Mouse (Mus musculus): ENCODE results near the gene Csk. TPM values are rescaled to one million over a fixed set of nuclear protein-coding genes. Genes with fewer than 3 reads are reported as not detected.

Csk gene
- polyA plus RNA-seq, 1 experiment from 2014 or later, result 27.2 TPM

- H3K27me3 ChIP-seq (ENCODE audit: insufficient read depth, low read length), result no peaks in the 10 kb centered on the region
- no peak overlapping the region for H3K9ac ChIP-seq (replicated peaks; ENCODE audit: low read length)
- ATAC-seq (ENCODE audit: low FRiP score, low TSS enrichment), result peak; percentile 54; the same call in 1 of the 2 replicates
- no peak overlapping the region for H3K4me2 ChIP-seq (replicated peaks; ENCODE audit: low read depth, low read length)
- H3K27ac ChIP-seq (ENCODE audit: low read length), result no peak overlapping the region
- no peak overlapping the region for H3K4me3 ChIP-seq (ENCODE audit: low read length)
- 0 out of 2 replicates have a peak, but pooled peaks cover 3% of the 10 kb centered on the region for H3K4me1 ChIP-seq (ENCODE audit: insufficient read depth, low read length)
- 52% methylated on average over 6 of the region's 6 CpGs for WGBS
- H3K36me3 ChIP-seq (ENCODE audit: insufficient read depth, low read length), result no peaks in the 10 kb centered on the region
- H3K9me3 ChIP-seq (ENCODE audit: low read length), result 0 out of 2 replicates have a peak, but pooled peaks cover 4% of the 10 kb centered on the region
Measured at GRCm38 (mm10) chr9:57660501-57660900, 7.1 kb upstream of the Csk start.

- 25% methylated on average over 4 of the region's 4 CpGs for WGBS
- ATAC-seq (ENCODE audit: low FRiP score, low TSS enrichment), result 0 out of 2 replicates have a peak, but pooled peaks have one; percentile 63
- H3K4me1 ChIP-seq (ENCODE audit: insufficient read depth, low read length), result 0 out of 2 replicates have a peak, but pooled peaks cover 3% of the 10 kb centered on the region
Measured at GRCm38 (mm10) chr9:57659774-57660173, 6.3 kb upstream of the Csk start.

GRCm38 (mm10) chr9:57658970-57659369 lies 5.5 kb upstream of the Csk start:
- H3K27me3 ChIP-seq (ENCODE audit: insufficient read depth, low read length), result no peaks in the 10 kb centered on the region
- no peaks in the 10 kb centered on the region for H3K36me3 ChIP-seq (ENCODE audit: insufficient read depth, low read length)
- H3K4me1 ChIP-seq (ENCODE audit: insufficient read depth, low read length), result 0 out of 2 replicates have a peak, but pooled peaks cover 3% of the 10 kb centered on the region
- H3K9me3 ChIP-seq (ENCODE audit: low read length), result 0 out of 2 replicates have a peak, but pooled peaks cover 4% of the 10 kb centered on the region
- H3K27ac ChIP-seq (ENCODE audit: low read length), result no peak overlapping the region
- H3K4me3 ChIP-seq (ENCODE audit: low read length), result no peak overlapping the region
- H3K4me2 ChIP-seq (replicated peaks; ENCODE audit: low read depth, low read length), result no peak overlapping the region
- H3K9ac ChIP-seq (replicated peaks; ENCODE audit: low read length), result no peak overlapping the region
- no peak for ATAC-seq (ENCODE audit: low FRiP score, low TSS enrichment)
- 87% methylated on average over 4 of the region's 4 CpGs for WGBS

More at GRCm38 (mm10) chr9:57659774-57660173, 6.3 kb upstream of the Csk start:
- Histone ChIP-seq H3K4me3 (ENCODE audit: low read length) (no peak overlapping the region), H3K27ac (ENCODE audit: low read length) (no peak overlapping the region), H3K9me3 (ENCODE audit: low read length) (0 out of 2 replicates have a peak, but pooled peaks cover 4% of the 10 kb centered on the region), H3K36me3 (ENCODE audit: insufficient read depth, low read length) (no peaks in the 10 kb centered on the region), H3K9ac (replicated peaks; ENCODE audit: low read length) (no peak overlapping the region), H3K27me3 (ENCODE audit: insufficient read depth, low read length) (no peaks in the 10 kb centered on the region), H3K4me2 (replicated peaks; ENCODE audit: low read depth, low read length) (no peak overlapping the region)

DNA sequence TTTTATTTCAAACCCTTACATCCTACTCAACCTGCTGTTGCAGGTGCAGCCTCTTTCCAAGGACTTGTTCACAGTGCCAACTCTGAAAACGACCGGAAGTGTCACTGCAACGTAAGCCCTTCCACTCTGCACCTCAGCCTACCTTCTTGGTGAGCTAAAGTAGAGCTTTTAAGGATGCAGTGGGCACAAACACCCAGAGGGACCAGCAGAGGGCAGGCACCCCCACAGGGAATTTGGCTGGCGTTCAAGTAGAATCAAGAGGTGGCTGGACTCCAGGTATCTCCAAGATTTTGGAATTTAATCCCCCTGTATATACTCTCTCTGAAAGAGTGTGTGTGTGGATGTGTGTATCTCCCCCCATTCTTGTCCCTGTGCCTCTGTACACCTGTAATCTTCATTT lies 4.4 kb upstream of the Csk start:
- Histone ChIP-seq H3K4me2 (replicated peaks; ENCODE audit: low read depth, low read length) (no peak overlapping the region), H3K9ac (replicated peaks; ENCODE audit: low read length) (no peak overlapping the region), H3K4me3 (ENCODE audit: low read length) (no peak overlapping the region), H3K9me3 (ENCODE audit: low read length) (no peaks in the 10 kb centered on the region), H3K27ac (ENCODE audit: low read length) (no peak overlapping the region), H3K4me1 (ENCODE audit: insufficient read depth, low read length) (0 out of 2 replicates have a peak, but pooled peaks cover 3% of the 10 kb centered on the region), H3K27me3 (ENCODE audit: insufficient read depth, low read length) (no peaks in the 10 kb centered on the region), H3K36me3 (ENCODE audit: insufficient read depth, low read length) (no peaks in the 10 kb centered on the region)
- WGBS, result 57% methylated on average over 4 of the region's 4 CpGs
- no peak for ATAC-seq (ENCODE audit: low FRiP score, low TSS enrichment)

GRCm38 (mm10) chr9:57656631-57657350 lies 3.4 kb upstream of the Csk start:
- Histone ChIP-seq H3K9ac (replicated peaks; ENCODE audit: low read length) (no peak overlapping the region), H3K4me2 (replicated peaks; ENCODE audit: low read depth, low read length) (no peak overlapping the region), H3K27ac (ENCODE audit: low read length) (no peak overlapping the region), H3K4me3 (ENCODE audit: low read length) (no peak overlapping the region), H3K27me3 (ENCODE audit: insufficient read depth, low read length) (no peaks in the 10 kb centered on the region), H3K36me3 (ENCODE audit: insufficient read depth, low read length) (no peaks in the 10 kb centered on the region), H3K9me3 (ENCODE audit: low read length) (no peaks in the 10 kb centered on the region), H3K4me1 (ENCODE audit: insufficient read depth, low read length) (0 out of 2 replicates have a peak, but pooled peaks cover 3% of the 10 kb centered on the region)
- no peak for ATAC-seq (ENCODE audit: low FRiP score, low TSS enrichment)
- 77% methylated on average over 19 of the region's 19 CpGs for WGBS

DNA sequence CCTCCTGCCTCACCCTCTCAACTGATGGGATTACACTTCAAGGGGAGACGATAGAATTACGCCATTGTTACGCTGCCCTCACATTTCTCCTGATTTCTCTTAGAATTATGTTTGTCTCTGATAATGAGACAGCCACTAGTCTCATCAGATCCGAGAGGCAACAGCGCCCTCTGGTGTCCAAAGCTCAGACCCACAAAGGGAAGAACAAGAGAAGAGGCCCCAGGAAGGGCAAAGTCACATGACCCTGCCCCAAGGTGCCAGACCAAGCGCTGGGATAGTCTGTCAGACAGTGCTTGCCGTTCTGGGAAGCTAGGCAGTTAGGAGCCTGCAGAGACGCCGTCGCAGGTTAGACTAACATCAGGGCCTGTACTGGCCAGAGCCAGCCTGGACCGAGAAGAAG lies 2.3 kb upstream of the Csk start:
- Histone ChIP-seq H3K27ac (ENCODE audit: low read length) (no peak overlapping the region), H3K9me3 (ENCODE audit: low read length) (no peaks in the 10 kb centered on the region), H3K4me3 (ENCODE audit: low read length) (peak overlapping the region; percentile 11; the same call in 1 of the 2 replicates), H3K36me3 (ENCODE audit: insufficient read depth, low read length) (no peaks in the 10 kb centered on the region), H3K4me1 (ENCODE audit: insufficient read depth, low read length) (0 out of 2 replicates have a peak, but pooled peaks cover 8% of the 10 kb centered on the region), H3K4me2 (replicated peaks; ENCODE audit: low read depth, low read length) (peak overlapping the region; percentile 41), H3K27me3 (ENCODE audit: insufficient read depth, low read length) (no peaks in the 10 kb centered on the region), H3K9ac (replicated peaks; ENCODE audit: low read length) (peak overlapping the region; percentile 40; the same call in 1 of the 2 replicates)
- 2% methylated on average over 11 of the region's 11 CpGs for WGBS
- peak; percentile 80 for ATAC-seq (ENCODE audit: low FRiP score, low TSS enrichment)

DNA sequence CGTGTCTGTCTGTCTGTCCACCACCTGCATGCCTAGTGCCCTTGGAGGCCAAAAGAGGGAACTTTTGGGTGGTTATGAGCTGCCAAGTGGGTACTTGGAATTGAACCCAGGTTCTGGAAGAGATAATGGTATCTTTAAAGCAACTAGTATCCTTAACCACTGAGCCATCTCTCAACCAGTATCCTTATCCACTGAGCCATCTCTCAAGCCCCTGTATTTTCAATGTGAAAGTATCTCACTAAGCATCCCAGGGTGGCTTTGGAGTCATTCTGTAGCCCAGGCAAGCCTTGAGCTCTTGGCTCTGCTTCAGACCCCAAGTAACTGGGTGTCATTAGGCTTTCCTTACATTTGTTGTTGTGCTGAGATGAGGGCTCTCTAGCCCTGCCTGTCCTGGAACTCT lies 1.5 kb upstream of the Csk start:
- Histone ChIP-seq H3K4me1 (ENCODE audit: insufficient read depth, low read length) (0 out of 2 replicates have a peak, but pooled peaks cover 8% of the 10 kb centered on the region), H3K36me3 (ENCODE audit: insufficient read depth, low read length) (no peaks in the 10 kb centered on the region), H3K4me2 (replicated peaks; ENCODE audit: low read depth, low read length) (no peak overlapping the region), H3K27me3 (ENCODE audit: insufficient read depth, low read length) (no peaks in the 10 kb centered on the region), H3K4me3 (ENCODE audit: low read length) (no peak overlapping the region), H3K9ac (replicated peaks; ENCODE audit: low read length) (no peak overlapping the region), H3K27ac (ENCODE audit: low read length) (no peak overlapping the region), H3K9me3 (ENCODE audit: low read length) (no peaks in the 10 kb centered on the region)
- 76% methylated on average over 1 of the region's 1 CpGs for WGBS
- ATAC-seq (ENCODE audit: low FRiP score, low TSS enrichment), result no peak

- Histone ChIP-seq H3K27me3 (ENCODE audit: insufficient read depth, low read length) (no peaks in the 10 kb centered on the region), H3K27ac (ENCODE audit: low read length) (no peak overlapping the region), H3K4me2 (replicated peaks; ENCODE audit: low read depth, low read length) (no peak overlapping the region), H3K4me1 (ENCODE audit: insufficient read depth, low read length) (0 out of 2 replicates have a peak, but pooled peaks cover 8% of the 10 kb centered on the region), H3K4me3 (ENCODE audit: low read length) (no peak overlapping the region), H3K9me3 (ENCODE audit: low read length) (no peaks in the 10 kb centered on the region), H3K9ac (replicated peaks; ENCODE audit: low read length) (no peak overlapping the region), H3K36me3 (ENCODE audit: insufficient read depth, low read length) (no peaks in the 10 kb centered on the region)
- no peak for ATAC-seq (ENCODE audit: low FRiP score, low TSS enrichment)
- 69% methylated on average over 3 of the region's 3 CpGs for WGBS
Measured at GRCm38 (mm10) chr9:57652855-57653254, 576 bp downstream of the Csk start.

DNA sequence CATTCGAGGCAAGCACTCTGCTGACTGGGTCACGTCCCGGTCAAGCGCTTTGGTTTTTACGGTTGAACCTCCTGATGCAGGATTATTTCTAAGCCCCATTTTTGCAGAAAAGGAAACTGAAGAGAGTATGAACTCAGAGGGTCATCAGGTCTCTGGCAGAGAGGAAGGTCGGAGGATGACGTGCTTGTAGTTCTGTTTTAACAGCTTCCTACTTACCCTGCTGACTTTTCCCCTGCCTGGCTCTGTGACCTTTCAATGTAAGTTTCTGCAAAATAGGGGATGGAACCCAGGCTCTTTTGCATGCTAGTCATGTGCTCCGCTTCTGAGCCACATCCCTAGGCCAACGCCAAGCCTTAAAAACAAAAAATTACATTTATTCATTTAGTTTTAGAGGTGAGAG lies 1.1 kb downstream of the Csk start:
- H3K4me2 ChIP-seq (replicated peaks; ENCODE audit: low read depth, low read length), result no peak overlapping the region
- no peaks in the 10 kb centered on the region for H3K27me3 ChIP-seq (ENCODE audit: insufficient read depth, low read length)
- no peak overlapping the region for H3K4me3 ChIP-seq (ENCODE audit: low read length)
- 0 out of 2 replicates have a peak, but pooled peaks cover 8% of the 10 kb centered on the region for H3K4me1 ChIP-seq (ENCODE audit: insufficient read depth, low read length)
- H3K27ac ChIP-seq (ENCODE audit: low read length), result no peak overlapping the region
- H3K9ac ChIP-seq (replicated peaks; ENCODE audit: low read length), result no peak overlapping the region
- WGBS, result 74% methylated on average over 9 of the region's 9 CpGs
- H3K36me3 ChIP-seq (ENCODE audit: insufficient read depth, low read length), result no peaks in the 10 kb centered on the region
- no peak for ATAC-seq (ENCODE audit: low FRiP score, low TSS enrichment)
- no peaks in the 10 kb centered on the region for H3K9me3 ChIP-seq (ENCODE audit: low read length)

DNA sequence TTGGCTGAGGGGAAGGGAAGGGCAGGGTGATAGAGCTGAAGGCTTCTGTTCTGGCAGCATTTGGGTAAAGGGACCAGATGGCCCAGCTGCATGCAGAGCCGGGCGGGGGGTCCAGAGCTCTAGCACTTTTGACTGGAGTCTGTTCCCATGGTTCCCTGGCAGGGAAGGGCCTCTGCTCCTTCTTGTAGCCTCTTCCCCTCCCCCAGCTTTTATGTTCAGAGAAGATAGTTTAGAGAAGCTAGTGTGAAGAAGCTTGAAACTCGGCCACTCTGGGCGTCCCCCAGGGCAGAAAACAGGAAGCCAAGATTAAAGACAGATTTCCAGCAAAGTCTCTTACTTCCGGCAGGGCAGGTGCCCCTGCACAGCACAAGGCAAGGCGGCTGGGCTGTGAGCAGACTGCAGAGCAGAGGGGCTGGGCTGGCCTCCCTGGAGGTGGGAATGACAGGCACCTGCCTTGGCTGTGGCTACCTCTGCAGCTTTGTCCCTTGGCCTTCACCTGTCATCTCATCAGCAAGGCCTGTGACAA lies 2.6 kb downstream of the Csk start:
- Histone ChIP-seq H3K36me3 (ENCODE audit: insufficient read depth, low read length) (no peaks in the 10 kb centered on the region), H3K4me3 (ENCODE audit: low read length) (no peak overlapping the region), H3K4me2 (replicated peaks; ENCODE audit: low read depth, low read length) (no peak overlapping the region), H3K27ac (ENCODE audit: low read length) (no peak overlapping the region), H3K4me1 (ENCODE audit: insufficient read depth, low read length) (peaks cover 6% of the 10 kb centered on the region; the same call in 1 of the 2 replicates), H3K27me3 (ENCODE audit: insufficient read depth, low read length) (no peaks in the 10 kb centered on the region), H3K9me3 (ENCODE audit: low read length) (no peaks in the 10 kb centered on the region), H3K9ac (replicated peaks; ENCODE audit: low read length) (no peak overlapping the region)
- WGBS, result 36% methylated on average over 6 of the region's 6 CpGs
- no peak for ATAC-seq (ENCODE audit: low FRiP score, low TSS enrichment)

Data from kidney, embryonic 16.5 days (tissue).